Mouse (Mus musculus) Patski (cell line): ENCODE results near the gene Srrm4. TPM values are rescaled to one million over a fixed set of nuclear protein-coding genes. Genes with fewer than 3 reads are reported as not detected.

Experiments
- ATAC-seq: fragments of 100-300 bp; one replicate; pipeline ENCODE4 v1.8.0; 2021
- CTCF ChIA-PET: fragments of 350-600 bp; sonication (Branson Sonifier 250); formaldehyde crosslinking; loops from one replicate; lab custom pipeline; 2022; ENCODE audit warnings: inconsistent platforms; lab: Charles Lee
- POLR2A ChIA-PET: fragments of 350-600 bp; sonication (Branson Sonifier 250); formaldehyde crosslinking; loops from one replicate; lab custom pipeline; 2022; ENCODE audit warnings: antibody characterized with exemption, inconsistent platforms; lab: Charles Lee
- DNase-seq: peaks from one replicate; pipeline ENCODE4 v3.0.0-alpha.2; 2011; ENCODE audit warnings: low read depth, low spot score
- H3K27me3 ChIP-seq: fragments of 371-371 bp; one replicate; pipeline ENCODE4 v1.5.1; 2021
- CTCF ChIP-seq: fragments of 100-300 bp; IDR thresholded peaks from one replicate; pipeline ENCODE4 v1.5.1; 2021
- in situ Hi-C: fragments of 300-500 bp; cut with MboI; formaldehyde crosslinking; loops from 3 replicates; pipeline ENCODE4 v1.11.1; 2018; ENCODE audit warnings: low pct_unique_long_range_greater_than_20kb, mixed read lengths
- polyA plus RNA-seq: library from polyadenylated mRNA; unstranded; gene quantifications from one replicate; pipeline ENCODE4 v1.2.3, GENCODE M21; 2021

Gene Srrm4
- polyA plus RNA-seq, 1 experiment from 2014 or later = 1.7 TPM

DNA sequence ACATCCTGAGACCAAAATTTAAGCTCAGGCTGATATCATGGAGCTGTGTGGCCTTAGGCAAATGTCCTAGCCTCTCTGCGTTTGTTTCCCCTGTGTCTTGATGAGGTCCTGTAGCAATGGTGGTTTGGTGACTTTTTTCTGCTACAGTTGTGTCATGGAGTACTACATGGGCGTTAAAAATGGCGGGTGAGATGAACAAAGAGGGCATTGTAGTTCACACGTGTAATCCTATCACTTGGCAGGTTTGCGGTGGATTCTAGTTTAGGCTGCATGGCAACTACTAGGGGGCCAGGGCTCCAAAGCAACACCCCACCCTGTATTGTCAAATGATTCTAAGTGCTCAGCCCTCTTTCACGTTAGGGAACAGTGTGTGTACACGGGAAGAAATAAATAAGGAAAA lies 21.1 kb downstream of the Srrm4 start:
- ATAC-seq = no peak
- in situ Hi-C loops = no loop called here
- POLR2A ChIA-PET = no interaction called here

DNA sequence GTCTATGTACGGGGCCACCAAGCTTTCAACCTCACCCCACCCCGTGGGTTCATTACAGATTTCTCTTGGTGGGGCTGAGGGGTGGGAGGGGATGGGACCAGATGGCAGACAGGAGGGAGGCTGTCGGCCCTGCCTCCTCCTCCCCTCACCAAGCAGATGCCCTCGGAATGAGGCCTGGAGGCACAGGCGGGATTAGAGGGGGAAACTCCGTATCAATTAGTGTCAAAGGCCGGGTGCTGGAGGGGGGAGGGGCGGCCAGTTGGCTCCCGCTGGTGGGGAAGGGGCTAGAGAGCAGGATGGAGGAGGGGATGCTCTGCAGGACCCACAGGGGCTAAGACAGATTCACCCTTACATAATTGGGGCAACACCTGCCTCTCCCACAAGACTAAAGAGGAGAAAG lies 22.0 kb downstream of the Srrm4 start:
- TF ChIP-seq CTCF = no peak
- peaks cover 3% of the 10 kb centered on the region for H3K27me3 ChIP-seq
- ChIA-PET CTCF (no interaction called here), POLR2A (no interaction called here)
- no peak for ATAC-seq
- in situ Hi-C loops = no loop called here
- no peak for DNase-seq

More for the DNA sequence above, 21.1 kb downstream of the Srrm4 start:
- CTCF ChIA-PET = interaction anchor here (1.5 kb wide), 1 partner anchor 13 kb away, joined by 3 read pairs; no protein-coding TSS in a partner anchor
- TF ChIP-seq CTCF = no peak
- no peak for DNase-seq
- peaks cover 3% of the 10 kb centered on the region for H3K27me3 ChIP-seq

DNA sequence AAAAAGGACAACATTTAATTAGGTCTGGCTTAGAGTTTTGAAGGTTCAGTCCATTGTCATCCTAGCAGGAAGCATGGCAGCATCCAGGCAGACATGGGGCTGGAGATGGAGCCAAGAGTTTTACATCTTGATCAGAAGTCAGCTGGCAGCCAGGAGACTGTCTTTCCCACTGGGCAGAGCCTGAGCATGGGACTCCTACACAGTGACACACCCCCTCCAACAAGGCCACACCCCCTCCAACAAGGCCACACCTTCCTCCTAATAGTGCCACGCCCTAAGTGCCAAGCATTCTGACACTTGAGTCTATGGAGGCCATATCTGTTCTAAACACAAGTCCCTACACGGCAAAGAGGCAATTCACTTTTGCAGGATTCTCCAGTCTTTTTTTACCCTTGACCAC lies 23.6 kb downstream of the Srrm4 start:
- TF ChIP-seq CTCF = no peak
- H3K27me3 ChIP-seq = peaks cover 3% of the 10 kb centered on the region
- in situ Hi-C loops = no loop called here
- CTCF ChIA-PET = no interaction called here
- ATAC-seq (no peak), DNase-seq (no peak)
- POLR2A ChIA-PET = no interaction called here

DNA sequence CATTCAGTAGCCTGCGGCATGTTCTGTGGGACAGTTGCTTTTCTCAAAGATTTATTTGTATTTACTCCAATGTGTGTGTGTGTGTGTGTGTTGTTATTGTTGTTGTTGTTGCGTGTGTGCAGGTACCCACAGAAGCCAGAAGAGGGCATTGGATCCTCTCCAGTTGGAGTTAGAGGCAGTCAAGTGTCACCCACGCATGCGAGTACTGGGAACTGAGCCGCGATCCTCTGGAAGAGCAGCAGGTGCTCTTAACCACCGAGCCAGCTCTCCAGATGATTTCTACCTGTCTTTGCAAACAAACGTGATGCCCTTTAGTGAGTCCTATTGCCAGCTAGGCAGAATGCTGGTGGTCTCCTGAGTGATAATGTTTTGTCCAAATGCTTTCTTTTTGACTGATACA lies 24.3 kb downstream of the Srrm4 start:
- POLR2A ChIA-PET = no interaction called here
- peaks cover 3% of the 10 kb centered on the region for H3K27me3 ChIP-seq
- ATAC-seq = no peak
- in situ Hi-C loops = no loop called here
- DNase-seq = no peak
- no peak for TF ChIP-seq CTCF
- CTCF ChIA-PET = no interaction called here

DNA sequence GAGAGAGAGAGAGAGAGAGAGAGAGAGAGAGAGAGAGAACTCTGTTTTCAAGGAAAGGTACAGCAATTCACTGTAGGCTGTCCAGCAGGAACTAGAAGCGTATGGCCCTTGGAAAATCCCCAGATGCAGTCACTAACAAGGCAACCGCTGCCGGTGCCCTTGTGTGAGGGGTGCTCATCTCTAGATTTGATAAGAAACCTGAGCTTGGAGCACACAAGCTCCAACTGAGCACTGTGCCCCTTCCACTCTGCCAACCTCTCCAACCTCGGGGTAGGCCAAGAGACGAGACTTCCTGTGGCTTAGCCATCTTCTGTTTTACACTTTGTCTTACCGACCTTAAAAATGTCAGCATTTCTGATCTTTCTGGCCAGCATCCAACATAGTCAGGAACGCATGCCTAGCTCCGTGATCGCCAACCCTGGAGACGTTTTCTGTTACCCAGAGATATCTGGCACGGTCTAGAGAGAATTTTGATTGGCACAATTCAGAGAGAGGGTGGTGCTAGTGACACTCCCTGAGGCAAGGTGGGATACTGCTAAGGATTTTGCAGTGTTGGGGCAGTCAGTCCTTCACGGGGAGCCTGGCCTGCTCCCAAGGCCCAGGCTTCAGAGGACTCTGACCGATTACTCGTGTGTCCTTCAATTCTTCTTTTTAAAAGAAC lies 25.1 kb downstream of the Srrm4 start:
- POLR2A ChIA-PET = no interaction called here
- in situ Hi-C loops = no loop called here
- peaks cover 3% of the 10 kb centered on the region for H3K27me3 ChIP-seq
- no peak for ATAC-seq
- TF ChIP-seq CTCF = no peak
- no peak for DNase-seq
- CTCF ChIA-PET = no interaction called here

DNA sequence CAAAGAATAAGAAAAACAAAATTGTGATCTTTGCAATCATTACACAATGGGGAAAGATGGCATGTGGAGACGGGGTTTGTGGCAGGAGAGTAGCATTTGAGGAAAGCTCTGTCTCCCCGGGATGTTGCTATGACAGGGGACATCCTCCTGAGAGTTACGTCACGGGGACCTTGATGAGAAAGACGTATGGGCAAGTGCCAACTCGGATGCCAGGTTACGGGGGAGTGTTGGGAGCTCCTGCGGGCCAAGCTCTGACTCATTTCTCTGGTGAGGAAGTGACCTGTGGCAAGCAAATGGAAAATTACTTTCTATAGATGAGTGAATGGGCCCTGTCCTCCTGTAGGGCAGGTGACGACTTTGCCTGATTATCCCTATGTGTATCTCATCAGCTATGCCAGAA lies 26.0 kb downstream of the Srrm4 start:
- TF ChIP-seq CTCF = no peak
- in situ Hi-C loops = no loop called here
- ChIA-PET CTCF (no interaction called here), POLR2A (no interaction called here)
- DNase-seq (no peak), ATAC-seq (no peak)
- H3K27me3 ChIP-seq = no peaks in the 10 kb centered on the region

DNA sequence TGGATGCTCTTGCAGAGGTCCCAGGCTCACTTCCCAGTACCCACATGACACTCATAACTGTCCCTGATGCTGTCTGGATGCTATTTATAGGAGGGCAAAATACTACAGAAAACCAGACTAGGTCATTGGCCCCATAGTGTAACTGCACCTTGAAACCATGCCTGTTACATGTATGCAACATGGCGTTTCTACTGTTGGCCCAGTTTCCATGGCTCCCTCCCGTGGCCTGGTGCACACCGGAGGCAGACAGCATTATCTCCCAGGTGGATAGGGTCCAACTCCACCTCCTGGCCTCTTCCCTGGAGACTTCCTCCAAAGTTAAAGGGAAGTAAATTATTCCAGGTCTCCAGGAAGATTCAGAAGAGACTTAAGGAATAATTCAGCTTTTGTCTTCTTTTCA lies 27.2 kb downstream of the Srrm4 start:
- no peak for TF ChIP-seq CTCF
- in situ Hi-C loops = no loop called here
- no peaks in the 10 kb centered on the region for H3K27me3 ChIP-seq
- ChIA-PET POLR2A (no interaction called here), CTCF (no interaction called here)
- no peak for ATAC-seq
- no peak for DNase-seq

DNA sequence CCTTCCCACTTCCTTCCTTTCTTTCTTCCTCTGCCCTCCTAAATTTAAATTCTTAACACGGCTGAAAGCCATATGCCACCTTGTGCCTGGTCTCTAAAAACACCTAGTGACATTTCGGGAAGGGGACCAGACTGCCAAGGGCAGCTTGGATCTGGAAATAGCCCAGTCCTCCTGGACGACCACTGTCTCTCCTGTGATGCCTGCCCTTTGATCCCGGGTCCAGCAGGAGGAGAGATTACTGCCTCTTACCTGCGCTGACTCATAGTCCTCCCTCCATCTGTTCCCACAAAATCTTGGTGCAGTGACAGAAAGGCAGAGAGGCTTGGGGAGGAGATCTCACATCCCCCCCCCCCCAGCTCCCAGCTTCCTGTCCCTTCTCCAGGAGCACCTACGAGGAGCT lies 27.9 kb downstream of the Srrm4 start:
- POLR2A ChIA-PET = interaction anchor here (0.7 kb wide), 1 partner anchor 18 kb away, joined by 3 read pairs; no protein-coding TSS in a partner anchor
- in situ Hi-C loops = no loop called here

DNA sequence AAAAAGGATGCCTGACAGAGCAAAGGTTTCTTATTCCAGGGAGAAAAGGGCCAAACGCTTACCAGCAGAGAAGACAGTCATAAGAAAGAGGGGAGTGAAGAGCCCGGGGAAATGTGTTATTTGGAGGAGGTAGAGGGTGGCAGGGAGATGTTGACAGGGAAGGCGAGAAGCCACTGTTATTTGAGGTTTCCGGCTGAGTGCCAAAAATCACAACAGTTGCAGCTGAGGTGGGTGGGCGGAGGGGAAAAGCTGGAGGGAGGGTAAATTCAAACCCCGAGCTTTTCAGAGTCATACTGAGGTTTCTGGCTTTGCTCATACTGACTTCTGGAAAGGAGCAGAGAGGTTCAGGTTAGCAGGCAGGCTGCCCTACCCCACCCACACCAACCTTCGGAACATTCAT lies 32.5 kb downstream of the Srrm4 start:
- no peak for TF ChIP-seq CTCF
- in situ Hi-C loops = no loop called here
- no peaks in the 10 kb centered on the region for H3K27me3 ChIP-seq
- DNase-seq = no peak
- ChIA-PET POLR2A (no interaction called here), CTCF (no interaction called here)
- ATAC-seq = no peak

More for the DNA sequence above, 27.9 kb downstream of the Srrm4 start:
- no peaks in the 10 kb centered on the region for H3K27me3 ChIP-seq
- no peak for DNase-seq
- ATAC-seq = no peak
- no peak for TF ChIP-seq CTCF
- CTCF ChIA-PET = no interaction called here

DNA sequence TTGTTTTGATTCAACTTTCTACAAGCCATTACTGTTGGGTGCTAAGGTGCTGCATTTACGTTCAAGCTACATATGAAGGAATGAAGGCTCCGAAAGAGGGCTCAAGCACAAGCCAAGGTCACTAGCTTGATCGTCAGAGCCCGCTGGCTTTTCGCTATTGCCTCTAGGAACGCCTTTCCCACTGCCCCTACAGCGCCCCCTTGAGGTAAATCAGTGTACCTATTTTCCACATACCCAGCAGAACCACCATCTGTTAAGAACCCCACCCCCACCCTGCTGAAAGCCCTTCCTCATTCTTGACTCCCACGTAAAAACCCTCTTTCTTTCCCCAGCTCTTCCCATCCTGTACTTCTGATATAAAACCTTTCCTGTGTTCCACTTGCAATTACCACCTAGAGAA lies 35.0 kb downstream of the Srrm4 start:
- in situ Hi-C loops = no loop called here
- ChIA-PET CTCF (no interaction called here), POLR2A (no interaction called here)
- no peaks in the 10 kb centered on the region for H3K27me3 ChIP-seq
- TF ChIP-seq CTCF = no peak
- no peak for ATAC-seq
- no peak for DNase-seq

DNA sequence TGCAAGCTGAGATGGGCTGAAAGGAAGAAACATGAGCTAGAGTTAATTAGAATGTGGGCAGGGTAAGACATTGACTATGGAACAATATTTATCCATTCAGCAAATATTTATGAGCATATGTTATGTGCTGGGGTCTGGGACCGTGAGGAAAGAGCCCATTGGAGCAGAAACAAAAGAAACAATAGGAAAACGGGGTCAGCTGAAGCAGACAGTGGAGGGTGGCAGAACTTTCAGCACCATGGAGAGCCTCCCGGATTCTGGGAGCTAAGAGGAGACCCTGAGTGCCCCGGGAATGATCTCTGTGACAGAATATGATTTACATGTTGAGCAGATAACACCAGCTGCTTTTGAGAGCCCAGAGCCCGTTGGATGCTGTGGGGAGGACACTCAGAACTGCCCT lies 37.7 kb downstream of the Srrm4 start:
- in situ Hi-C loops = no loop called here
- ChIA-PET POLR2A (no interaction called here), CTCF (no interaction called here)
- H3K27me3 ChIP-seq = no peaks in the 10 kb centered on the region
- ATAC-seq = no peak
- DNase-seq = no peak
- TF ChIP-seq CTCF = no peak

DNA sequence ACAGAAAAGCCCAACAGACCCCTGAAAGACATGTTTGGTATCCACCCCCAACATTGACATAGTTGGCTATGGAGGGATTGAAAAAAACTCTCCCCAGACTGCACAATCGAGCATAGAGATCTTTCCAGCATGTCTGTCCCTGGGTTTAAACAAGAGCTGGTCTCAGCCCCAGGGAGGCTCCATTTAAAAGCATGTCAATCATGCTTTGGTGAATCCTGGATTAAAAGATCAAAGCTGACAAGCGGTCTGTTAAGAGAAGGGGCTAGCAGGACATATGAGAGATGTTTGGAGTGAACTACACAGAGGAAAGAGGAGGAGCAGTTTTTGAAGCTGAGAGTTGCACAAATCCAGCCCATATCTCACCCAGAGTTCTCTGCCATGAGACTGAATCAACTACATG lies 38.5 kb downstream of the Srrm4 start:
- ChIA-PET POLR2A (no interaction called here), CTCF (no interaction called here)
- DNase-seq (no peak), ATAC-seq (no peak)
- in situ Hi-C loops = no loop called here
- no peak for TF ChIP-seq CTCF
- H3K27me3 ChIP-seq = no peaks in the 10 kb centered on the region
